Mouse (Mus musculus) heart, adult 2 months (tissue): ENCODE measurements around the gene Klhdc4.

ENCODE experiments used
- CTCF ChIP-seq: fragments of 200-600 bp; IDR thresholded peaks from 2 replicates; pipeline ENCODE4 v1.8.1; 2022; ENCODE audit warnings: antibody characterized with exemption, mild to moderate bottlenecking, moderate library complexity
- EP300 ChIP-seq: fragments of 200-500 bp; IDR thresholded peaks from 2 replicates; pipeline ENCODE4 v1.6.1; 2011; ENCODE audit warnings: low read depth, low read length, control low read depth; ENCODE audit not compliant: insufficient read depth
- POLR2A ChIP-seq: fragments of 200-500 bp; IDR thresholded peaks from 2 replicates; pipeline ENCODE4 v1.6.1; 2011; ENCODE audit warnings: mild to moderate bottlenecking, low read depth, low read length, control low read depth; ENCODE audit not compliant: insufficient read depth

DNA sequence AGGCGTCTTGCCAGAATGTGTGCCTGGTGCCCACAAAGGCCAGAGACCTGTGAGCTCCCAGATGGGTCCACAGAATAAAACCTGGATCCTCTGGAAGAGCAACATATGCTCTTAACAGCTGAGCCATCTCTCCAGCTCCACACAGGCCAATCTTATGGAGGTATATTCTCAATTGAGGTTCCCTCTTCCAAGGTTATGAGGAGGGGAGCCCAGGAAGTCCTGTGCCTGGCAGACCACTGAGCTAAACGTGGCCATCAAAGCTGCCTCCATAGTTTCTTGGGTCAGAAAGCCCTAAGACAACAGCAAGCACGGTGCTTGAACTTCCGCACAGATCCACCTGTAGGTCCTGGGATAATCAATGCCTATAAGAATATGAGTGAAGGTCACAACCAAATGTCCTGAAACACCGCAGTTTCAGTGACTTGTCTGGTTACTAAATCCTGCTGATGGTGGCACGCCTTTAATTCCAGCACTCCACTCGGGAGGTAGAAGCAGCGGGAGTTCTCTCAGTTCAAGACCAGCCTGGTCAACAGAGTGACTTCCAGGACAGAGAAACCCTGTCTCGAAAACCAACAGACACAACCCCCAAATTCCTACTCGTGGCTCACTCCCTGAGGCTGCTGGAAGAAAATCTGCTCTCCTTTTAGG, 869 bp downstream of the Klhdc4 start:
- TF ChIP-seq POLR2A (no peak), CTCF (no peak), EP300 (no peak)
